Mouse (Mus musculus) kidney, embryonic 16.5 days (tissue): ENCODE measurements around the gene Tcea3. TPM values are rescaled to one million over a fixed set of nuclear protein-coding genes. Genes with fewer than 3 reads are reported as not detected.

Source experiments
- ATAC-seq: fragments of 200-750 bp; cut with Nextera tagmentation; 2 replicates; pipeline ENCODE4 v1.8.0; 2017; ENCODE audit warnings: moderate TSS enrichment; ENCODE audit not compliant: low FRiP score, low TSS enrichment
- H3K27ac ChIP-seq: fragments of 300-500 bp; sonication (generic); 2 replicates; pipeline ENCODE4 v1.5.1; 2014; ENCODE audit warnings: low read length
- H3K27me3 ChIP-seq: fragments of 300-500 bp; sonication (generic); 2 replicates; pipeline ENCODE4 v1.6.1; 2014; ENCODE audit warnings: low read length, control low read depth, mixed read lengths; ENCODE audit not compliant: insufficient read depth
- H3K36me3 ChIP-seq: fragments of 300-500 bp; sonication (generic); 2 replicates; pipeline ENCODE4 v1.6.1; 2014; ENCODE audit warnings: low read length, control low read depth, mixed read lengths; ENCODE audit not compliant: insufficient read depth
- H3K4me1 ChIP-seq: fragments of 300-500 bp; sonication (generic); 2 replicates; pipeline ENCODE4 v1.6.1; 2014; ENCODE audit warnings: low read length, control low read depth, mixed read lengths; ENCODE audit not compliant: insufficient read depth
- H3K4me2 ChIP-seq: fragments of 300-500 bp; sonication (generic); replicated peaks from 2 replicates; pipeline ENCODE4 v1.6.1; 2014; ENCODE audit warnings: low read depth, low read length
- H3K4me3 ChIP-seq: fragments of 300-500 bp; sonication (generic); 2 replicates; pipeline ENCODE4 v1.5.1; 2014; ENCODE audit warnings: mild to moderate bottlenecking, low read length
- H3K9ac ChIP-seq: fragments of 300-500 bp; sonication (generic); replicated peaks from 2 replicates; pipeline ENCODE4 v1.6.1; 2014; ENCODE audit warnings: low read length
- H3K9me3 ChIP-seq: fragments of 300-500 bp; sonication (generic); 2 replicates; pipeline ENCODE4 v1.6.1; 2016; ENCODE audit warnings: low read length, control low read depth
- WGBS: fragments of 180-500 bp; shearing (Covaris S2); extraction: QIAGEN DNeasy Blood & Tissue Kit; methylation state at CpG from one replicate; pipeline ENCODE4 v1.1.7; 2014; 5-methylcytosine and 5-hydroxymethylcytosine counted together
- polyA plus RNA-seq: library from polyadenylated mRNA; unstranded; fragments of >200 nt; fragmentation: Nextera tagmentation; extraction: Ambion mirVana; gene quantifications from 2 replicates; pipeline ENCODE4 v1.2.1, GENCODE M21; 2015

Gene Tcea3
- polyA plus RNA-seq, 1 experiment from 2014 or later: 11.4 TPM

DNA sequence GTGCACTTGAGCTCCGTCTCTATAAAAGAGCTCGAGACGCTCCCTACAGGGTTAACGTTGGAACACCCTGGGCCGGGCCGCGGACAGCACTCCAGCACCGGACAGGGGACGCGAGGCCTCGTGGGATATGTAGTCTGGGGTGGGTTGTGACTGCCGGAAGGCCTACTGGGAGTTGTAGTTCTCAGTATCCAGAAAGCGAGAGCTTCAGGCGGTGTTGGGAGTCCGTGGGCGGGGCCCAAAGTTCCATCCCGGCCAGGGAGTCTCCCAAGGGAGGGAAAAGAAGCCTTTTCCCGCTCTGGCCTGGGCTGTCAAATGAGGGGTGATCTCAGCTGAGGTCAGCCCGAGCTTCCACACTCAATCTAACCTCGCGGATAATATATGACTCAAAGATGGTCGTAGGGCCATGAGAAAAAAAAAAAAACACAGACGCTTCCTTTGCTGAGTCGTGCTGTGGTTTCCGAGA lies 37.9 kb downstream of the Tcea3 start:
- H3K9ac ChIP-seq: peak overlapping the region; percentile 75
- peaks cover 4% of the 10 kb centered on the region; the same call in 1 of the 2 replicates for H3K9me3 ChIP-seq
- peak overlapping the region; percentile 89 for H3K27ac ChIP-seq
- peak; percentile 97 for ATAC-seq
- under 1% methylated on average over 25 of the region's 25 CpGs for WGBS
- no peaks in the 10 kb centered on the region for H3K27me3 ChIP-seq
- peaks cover 32% of the 10 kb centered on the region for H3K36me3 ChIP-seq
- H3K4me1 ChIP-seq: peaks cover 34% of the 10 kb centered on the region
- H3K4me2 ChIP-seq: peak overlapping the region; percentile 83
- H3K4me3 ChIP-seq: peak overlapping the region; percentile 76

DNA sequence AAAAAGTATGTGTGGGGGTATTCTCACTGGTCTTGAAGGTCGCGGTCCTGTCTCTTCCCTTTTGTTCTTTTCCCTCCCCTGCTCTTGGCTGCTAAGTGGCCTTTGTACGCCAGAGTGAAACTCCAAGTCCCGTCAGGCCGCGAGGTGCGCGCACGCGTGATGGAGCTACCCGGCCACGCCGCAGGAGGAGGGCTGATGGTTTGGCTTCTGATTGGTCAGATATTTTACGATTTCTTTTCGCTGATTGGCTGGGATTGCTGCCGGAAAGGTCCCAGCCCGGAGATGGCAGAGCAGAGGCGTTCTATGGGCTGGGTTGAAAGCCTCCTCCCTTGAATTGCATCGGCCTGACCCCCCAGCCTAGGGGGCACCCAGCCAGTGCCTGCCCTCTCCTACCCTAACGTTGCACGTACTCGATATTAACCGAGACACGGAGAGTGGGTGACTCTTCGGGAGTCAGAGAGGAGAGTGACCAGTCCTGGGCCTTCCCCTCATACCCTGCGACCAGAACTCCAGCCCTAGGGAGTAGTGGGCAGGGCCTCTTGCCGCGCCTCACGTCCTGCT lies 38.4 kb downstream of the Tcea3 start:
- Histone ChIP-seq H3K36me3 (peaks cover 37% of the 10 kb centered on the region), H3K4me3 (peak overlapping the region; percentile 76), H3K27me3 (no peaks in the 10 kb centered on the region), H3K4me2 (peak overlapping the region; percentile 83), H3K9ac (peak overlapping the region; percentile 78), H3K27ac (peak overlapping the region; percentile 89), H3K4me1 (peaks cover 34% of the 10 kb centered on the region), H3K9me3 (peaks cover 4% of the 10 kb centered on the region; the same call in 1 of the 2 replicates)
- ATAC-seq: peak; percentile 92
- WGBS: under 1% methylated on average over 29 of the region's 29 CpGs

DNA sequence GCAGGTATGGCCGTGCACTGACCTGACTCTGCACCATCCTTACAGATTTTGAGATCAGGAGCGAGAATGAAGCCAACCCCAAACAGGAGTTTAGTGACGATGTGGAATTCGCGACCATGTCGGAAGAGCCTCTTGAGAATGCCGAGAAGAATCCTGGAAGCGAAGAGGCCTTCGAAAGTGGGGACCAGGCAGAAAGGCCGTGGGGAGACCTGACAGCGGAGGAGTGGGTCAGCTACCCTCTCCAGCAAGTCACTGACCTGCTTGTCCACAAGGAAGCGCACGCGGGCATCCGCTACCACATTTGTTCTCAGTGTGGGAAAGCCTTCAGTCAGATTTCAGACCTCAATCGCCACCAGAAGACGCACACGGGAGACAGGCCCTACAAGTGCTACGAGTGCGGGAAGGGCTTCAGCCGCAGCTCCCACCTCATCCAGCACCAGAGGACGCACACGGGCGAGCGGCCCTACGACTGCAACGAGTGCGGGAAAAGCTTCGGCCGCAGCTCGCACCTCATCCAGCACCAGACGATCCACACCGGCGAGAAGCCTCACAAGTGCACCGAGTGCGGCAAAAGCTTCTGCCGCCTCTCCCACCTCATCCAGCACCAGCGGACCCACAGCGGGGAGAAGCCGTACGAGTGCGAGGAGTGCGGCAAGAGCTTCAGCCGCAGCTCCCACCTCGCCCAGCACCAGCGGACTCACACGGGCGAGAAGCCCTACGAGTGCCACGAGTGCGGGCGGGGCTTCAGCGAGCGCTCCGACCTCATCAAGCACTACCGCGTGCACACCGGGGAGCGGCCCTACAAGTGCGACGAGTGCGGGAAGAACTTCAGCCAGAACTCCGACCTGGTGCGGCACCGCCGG lies 42.6 kb downstream of the Tcea3 start:
- H3K4me2 ChIP-seq: no peak overlapping the region
- no peak overlapping the region for H3K9ac ChIP-seq
- no peak overlapping the region for H3K4me3 ChIP-seq
- no peaks in the 10 kb centered on the region for H3K27me3 ChIP-seq
- H3K9me3 ChIP-seq: peaks cover 4% of the 10 kb centered on the region; the same call in 1 of the 2 replicates
- peaks cover 69% of the 10 kb centered on the region for H3K36me3 ChIP-seq
- no peak for ATAC-seq
- peaks cover 10% of the 10 kb centered on the region for H3K4me1 ChIP-seq
- no peak overlapping the region for H3K27ac ChIP-seq
- 59% methylated on average over 66 of the region's 66 CpGs for WGBS

DNA sequence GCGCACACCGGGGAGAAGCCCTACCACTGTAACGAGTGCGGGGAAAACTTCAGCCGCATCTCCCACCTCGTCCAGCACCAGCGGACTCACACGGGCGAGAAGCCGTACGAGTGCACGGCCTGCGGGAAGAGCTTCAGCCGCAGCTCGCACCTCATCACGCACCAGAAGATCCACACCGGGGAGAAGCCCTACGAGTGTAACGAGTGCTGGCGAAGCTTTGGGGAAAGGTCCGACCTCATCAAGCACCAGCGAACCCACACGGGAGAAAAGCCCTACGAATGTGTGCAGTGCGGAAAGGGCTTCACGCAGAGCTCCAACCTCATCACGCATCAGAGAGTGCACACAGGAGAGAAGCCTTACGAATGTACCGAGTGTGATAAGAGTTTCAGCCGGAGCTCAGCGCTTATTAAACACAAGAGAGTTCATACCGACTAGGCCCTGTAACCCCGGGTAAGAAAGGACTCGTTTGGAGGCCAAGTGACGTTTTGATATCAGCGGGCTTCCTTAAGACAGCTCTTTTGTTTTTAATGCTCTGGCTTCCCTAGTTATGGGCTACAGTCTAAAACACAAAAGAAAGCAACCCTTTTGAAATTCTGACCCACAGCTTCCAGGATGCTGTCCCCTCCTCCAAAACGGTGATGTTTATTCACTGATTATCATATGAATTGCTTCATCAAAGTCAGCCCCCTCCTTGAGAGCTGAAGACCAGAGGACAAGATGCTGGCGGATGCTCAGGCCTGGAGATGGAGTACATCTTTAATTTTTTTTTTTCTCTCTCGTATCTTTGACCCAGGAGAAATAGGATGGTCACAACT lies 43.5 kb downstream of the Tcea3 start:
- ATAC-seq: no peak
- Histone ChIP-seq H3K27me3 (no peaks in the 10 kb centered on the region), H3K4me1 (peaks cover 10% of the 10 kb centered on the region), H3K27ac (no peak overlapping the region), H3K4me2 (no peak overlapping the region), H3K36me3 (peaks cover 69% of the 10 kb centered on the region), H3K4me3 (no peak overlapping the region), H3K9ac (no peak overlapping the region), H3K9me3 (peaks cover 4% of the 10 kb centered on the region; the same call in 1 of the 2 replicates)
- 67% methylated on average over 39 of the region's 39 CpGs for WGBS

DNA sequence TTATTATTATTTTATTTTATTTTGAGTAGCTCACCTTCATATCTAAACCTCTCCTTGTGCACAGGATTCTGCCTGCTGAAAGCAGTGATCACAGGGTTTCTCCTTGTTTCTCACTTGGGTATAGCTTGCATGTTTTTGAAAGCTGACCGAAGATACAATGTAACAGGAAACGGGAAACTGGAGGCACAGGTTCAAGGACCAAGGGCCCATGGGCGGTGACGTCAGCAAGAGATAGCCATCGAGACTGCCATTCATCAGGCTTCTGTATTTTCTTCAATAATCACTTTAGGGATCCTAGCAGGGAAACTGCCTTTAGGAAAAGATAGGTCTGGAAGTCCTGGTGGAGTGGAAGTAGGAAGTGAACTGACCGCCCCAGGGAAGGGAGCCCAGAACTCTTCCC lies 44.2 kb downstream of the Tcea3 start:
- Histone ChIP-seq H3K9ac (no peak overlapping the region), H3K36me3 (peaks cover 69% of the 10 kb centered on the region), H3K4me1 (peaks cover 7% of the 10 kb centered on the region), H3K27ac (no peak overlapping the region), H3K4me2 (no peak overlapping the region), H3K4me3 (no peak overlapping the region), H3K9me3 (peaks cover 4% of the 10 kb centered on the region; the same call in 1 of the 2 replicates), H3K27me3 (no peaks in the 10 kb centered on the region)
- 90% methylated on average over 6 of the region's 6 CpGs for WGBS
- ATAC-seq: no peak

DNA sequence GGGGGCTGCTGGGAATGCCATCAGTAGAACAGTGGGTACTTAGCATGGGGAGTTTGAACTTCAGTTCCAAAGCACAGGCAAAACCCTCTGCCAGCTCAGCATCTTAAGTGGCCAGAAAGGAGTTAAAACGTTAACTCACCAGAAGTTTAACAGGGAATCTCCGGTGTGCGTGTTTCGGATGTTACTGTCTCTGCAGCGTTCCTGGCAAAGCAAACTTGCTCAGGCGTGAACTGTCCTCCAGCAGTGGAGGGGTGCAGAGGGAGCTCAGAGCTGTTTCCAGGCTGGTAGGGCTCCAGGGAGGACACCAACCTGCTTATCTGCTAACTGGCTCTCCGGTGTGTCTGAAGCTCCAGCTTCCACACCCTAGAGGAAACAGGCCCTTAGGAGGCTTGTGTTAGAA lies 48.4 kb downstream of the Tcea3 start:
- no peaks in the 10 kb centered on the region for H3K27me3 ChIP-seq
- peaks cover 32% of the 10 kb centered on the region for H3K36me3 ChIP-seq
- peak; percentile 83 for ATAC-seq
- no peaks in the 10 kb centered on the region for H3K9me3 ChIP-seq
- WGBS: 53% methylated on average over 7 of the region's 7 CpGs
- no peak overlapping the region for H3K9ac ChIP-seq
- H3K27ac ChIP-seq: 0 out of 2 replicates have a peak overlapping the region, but pooled peaks have one; percentile 9
- no peak overlapping the region for H3K4me3 ChIP-seq
- no peaks in the 10 kb centered on the region for H3K4me1 ChIP-seq
- H3K4me2 ChIP-seq: no peak overlapping the region

DNA sequence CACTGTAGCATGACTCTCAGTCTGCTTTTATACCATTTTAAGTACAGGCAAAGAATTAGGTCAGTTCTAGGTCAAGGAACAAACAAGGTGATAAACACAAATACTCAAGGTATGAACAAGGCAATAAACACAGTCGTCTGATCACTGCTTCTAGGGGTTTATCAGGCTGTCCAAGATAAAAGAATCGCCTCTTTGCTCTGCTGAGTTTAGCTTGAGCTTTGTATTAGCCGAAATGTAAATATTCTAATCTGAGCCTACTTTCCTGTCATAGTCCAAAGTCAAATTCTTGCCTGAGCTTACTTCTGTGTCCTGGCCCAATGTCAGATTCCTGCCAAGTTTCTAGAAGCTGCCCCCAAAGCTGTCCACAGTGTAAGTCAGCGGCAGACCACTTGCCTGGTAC lies 54.9 kb downstream of the Tcea3 start:
- Histone ChIP-seq H3K36me3 (no peaks in the 10 kb centered on the region), H3K9ac (no peak overlapping the region), H3K27ac (no peak overlapping the region), H3K4me1 (no peaks in the 10 kb centered on the region), H3K27me3 (no peaks in the 10 kb centered on the region), H3K4me3 (no peak overlapping the region), H3K9me3 (no peaks in the 10 kb centered on the region), H3K4me2 (no peak overlapping the region)
- ATAC-seq: no peak
- 68% methylated on average over 4 of the region's 4 CpGs for WGBS

DNA sequence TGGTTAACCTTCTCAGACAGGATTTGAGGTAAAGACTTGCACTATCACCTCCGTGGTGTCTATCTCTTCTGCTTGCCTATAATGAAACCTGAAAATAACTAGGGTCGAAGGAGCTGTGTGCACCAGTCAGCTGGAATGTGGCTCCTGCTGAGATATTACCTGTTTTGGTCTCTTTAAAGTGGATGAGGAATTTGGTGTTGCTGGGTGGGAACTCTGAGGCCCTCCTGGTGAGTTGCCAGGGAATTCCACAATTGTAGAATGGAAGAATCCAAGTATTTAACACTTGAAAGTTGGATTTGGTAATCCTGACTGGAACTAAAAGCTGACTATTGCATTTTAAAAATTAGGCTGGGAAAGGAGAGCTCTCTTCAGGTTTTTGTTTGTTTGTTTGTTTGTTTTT lies 56.7 kb downstream of the Tcea3 start:
- H3K4me1 ChIP-seq: 0 out of 2 replicates have a peak, but pooled peaks cover 2% of the 10 kb centered on the region
- H3K27me3 ChIP-seq: no peaks in the 10 kb centered on the region
- no peaks in the 10 kb centered on the region for H3K36me3 ChIP-seq
- H3K4me3 ChIP-seq: no peak overlapping the region
- H3K9me3 ChIP-seq: no peaks in the 10 kb centered on the region
- WGBS: 54% methylated on average over 2 of the region's 2 CpGs
- no peak overlapping the region for H3K9ac ChIP-seq
- H3K27ac ChIP-seq: no peak overlapping the region
- H3K4me2 ChIP-seq: no peak overlapping the region
- no peak for ATAC-seq

DNA sequence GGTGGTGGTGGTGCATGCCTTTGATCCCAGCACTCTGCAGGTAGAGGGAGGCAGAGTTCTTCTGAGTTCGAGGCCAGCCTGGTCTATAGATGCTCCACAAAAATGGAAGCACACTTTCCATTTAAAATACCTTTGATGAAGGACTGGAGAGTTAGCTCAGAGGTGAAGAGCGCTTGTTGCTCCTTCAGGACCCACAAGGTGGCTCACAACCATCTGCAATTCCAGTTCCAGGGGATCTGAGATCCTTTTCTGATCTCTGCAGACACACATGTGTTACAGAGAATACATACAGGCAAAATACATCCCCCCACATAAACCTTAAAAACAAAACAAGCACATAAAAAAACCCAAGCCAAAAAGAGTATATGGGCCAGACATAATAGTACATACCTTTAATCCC lies 60.8 kb downstream of the Tcea3 start:
- Histone ChIP-seq H3K9ac (no peak overlapping the region), H3K27me3 (no peaks in the 10 kb centered on the region), H3K4me2 (no peak overlapping the region), H3K9me3 (no peaks in the 10 kb centered on the region), H3K27ac (no peak overlapping the region), H3K36me3 (no peaks in the 10 kb centered on the region), H3K4me1 (peaks cover 20% of the 10 kb centered on the region), H3K4me3 (no peak overlapping the region)
- no peak for ATAC-seq
- whole genome bisulfite sequencing: 60% methylated on average over 2 of the region's 2 CpGs
